Mouse (Mus musculus) heart, adult 9 months (tissue): Measurements from ENCODE around the gene Fam222a.
A peak's percentile ranks its signal among the peaks of the same experiment; 100 is the strongest.

Experiments
- DNase-seq, 2 experiments: peaks; one replicate each; pipeline ENCODE4 v3.0.0; 2022; ENCODE audit warnings: low spot score in 2 of 2

Gene Fam222a

DNA sequence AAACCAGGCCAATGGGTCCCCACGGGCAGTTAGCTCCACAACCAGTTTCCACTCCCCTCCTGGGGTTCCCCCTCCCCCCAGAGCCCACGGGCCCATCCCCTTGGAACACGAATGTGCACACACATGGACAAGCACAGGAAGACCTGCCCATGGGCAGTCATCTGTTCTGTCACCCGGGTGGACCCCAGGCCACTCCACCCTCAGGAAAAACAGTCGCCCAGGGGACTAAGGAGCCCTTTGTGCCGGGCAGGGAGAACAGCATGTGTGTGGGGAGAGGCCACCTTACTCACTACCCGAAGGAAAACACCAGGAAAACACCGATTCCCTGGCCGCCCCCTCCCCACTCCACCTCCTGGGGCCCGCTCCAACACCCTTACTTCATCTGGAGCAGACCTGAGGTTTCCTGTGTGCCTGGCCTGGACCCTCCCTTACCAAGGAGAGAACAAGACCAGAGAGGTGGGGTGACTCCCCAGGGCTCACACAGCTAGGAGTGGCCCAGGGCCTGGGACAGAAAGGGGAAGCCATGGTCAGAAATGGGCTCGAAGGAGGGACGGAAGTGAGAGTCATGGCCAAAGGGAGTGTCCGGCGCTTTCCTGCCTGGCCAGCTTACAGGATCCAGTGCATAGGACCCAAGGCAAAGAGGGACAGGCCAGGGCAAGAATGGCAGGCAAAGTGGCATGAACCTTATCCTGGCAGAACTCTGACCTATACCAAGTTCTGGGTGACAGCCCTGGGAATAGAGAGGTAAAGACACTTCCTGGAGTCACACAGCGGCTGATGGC is 86.0 kb downstream of the Fam222a start:
- peak; percentile 68 to 76 for DNase-seq

DNA sequence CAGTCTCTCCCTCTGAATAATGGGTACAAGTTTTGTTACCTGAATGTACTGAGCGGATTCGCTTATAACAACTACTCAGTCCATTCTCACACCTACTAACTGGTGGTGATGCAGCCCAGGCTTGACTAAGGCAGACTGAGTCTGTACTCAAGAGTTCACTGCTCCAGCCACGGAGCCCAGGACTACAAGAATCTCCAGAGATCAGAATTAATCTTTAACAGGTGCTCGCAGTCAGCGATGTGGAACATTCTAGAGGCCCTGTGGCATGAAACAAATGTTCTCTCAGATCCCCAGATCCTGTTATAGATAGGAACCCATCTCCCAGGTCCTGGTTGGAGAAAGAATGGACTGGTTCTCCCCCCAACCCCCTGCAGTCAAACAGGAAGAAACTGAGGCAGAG is 87.9 kb downstream of the Fam222a start:
- DNase-seq = no peak

DNA sequence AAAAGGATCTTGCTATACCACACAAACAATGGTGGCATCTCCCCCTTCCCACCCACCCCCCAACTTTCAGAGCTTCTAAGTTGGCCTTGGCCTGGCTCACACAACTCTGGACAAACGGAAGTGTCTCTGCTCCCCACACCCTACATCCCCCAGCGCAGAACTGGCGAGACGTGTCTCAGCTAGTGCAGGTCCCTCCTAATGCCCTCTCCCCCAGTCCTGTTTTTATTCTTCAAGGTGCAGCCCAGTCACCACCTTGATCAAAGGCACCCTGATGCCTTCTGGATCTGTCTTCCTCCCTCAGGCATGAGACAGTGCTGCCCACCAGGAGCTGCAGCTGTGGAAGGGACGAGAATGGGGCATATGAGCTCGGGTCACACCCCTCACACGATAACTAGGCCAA is 88.5 kb downstream of the Fam222a start:
- no peak for DNase-seq

GRCm38 (mm10) chr5:114657426-114657825 is 89.6 kb downstream of the Fam222a start:
- DNase-seq = no peak

DNA sequence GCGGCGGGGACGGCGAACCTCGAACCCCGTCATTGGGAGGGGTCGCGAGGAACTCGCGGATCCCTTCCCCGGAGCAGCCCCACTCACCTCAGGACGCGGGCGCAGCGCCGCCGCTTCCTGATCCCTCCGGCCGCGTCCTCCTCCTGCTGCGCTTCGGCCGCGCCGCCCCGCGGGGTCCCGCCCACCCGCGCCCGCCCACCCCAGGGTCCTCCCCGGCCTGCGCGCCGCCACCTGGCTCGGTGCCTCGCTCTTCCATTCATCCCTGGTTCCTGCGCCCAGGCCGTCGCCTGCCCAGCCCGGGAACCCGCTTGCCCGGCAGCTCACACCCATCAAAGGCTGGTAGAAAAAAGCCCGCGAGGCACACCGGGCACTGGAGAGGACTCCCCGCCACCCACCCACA is 90.4 kb downstream of the Fam222a start, which contains the start of gene Trpv4:
TSS of gene Trpv4 (minus strand) at position 167 of the 400 bp plus-strand sequence.
- no peak for DNase-seq

GRCm38 (mm10) chr5:114661029-114661428 is 93.2 kb downstream of the Fam222a start:
- no peak for DNase-seq
